Mouse (Mus musculus) kidney, adult 8-10 months (tissue): ENCODE data around the gene Rbfox3.
A peak's percentile ranks its signal among the peaks of the same experiment; 100 is the strongest.

Source experiments
- DNase-seq, 2 experiments: peaks; one replicate each; pipeline ENCODE4 v3.0.0; 2022

The Rbfox3 gene

DNA sequence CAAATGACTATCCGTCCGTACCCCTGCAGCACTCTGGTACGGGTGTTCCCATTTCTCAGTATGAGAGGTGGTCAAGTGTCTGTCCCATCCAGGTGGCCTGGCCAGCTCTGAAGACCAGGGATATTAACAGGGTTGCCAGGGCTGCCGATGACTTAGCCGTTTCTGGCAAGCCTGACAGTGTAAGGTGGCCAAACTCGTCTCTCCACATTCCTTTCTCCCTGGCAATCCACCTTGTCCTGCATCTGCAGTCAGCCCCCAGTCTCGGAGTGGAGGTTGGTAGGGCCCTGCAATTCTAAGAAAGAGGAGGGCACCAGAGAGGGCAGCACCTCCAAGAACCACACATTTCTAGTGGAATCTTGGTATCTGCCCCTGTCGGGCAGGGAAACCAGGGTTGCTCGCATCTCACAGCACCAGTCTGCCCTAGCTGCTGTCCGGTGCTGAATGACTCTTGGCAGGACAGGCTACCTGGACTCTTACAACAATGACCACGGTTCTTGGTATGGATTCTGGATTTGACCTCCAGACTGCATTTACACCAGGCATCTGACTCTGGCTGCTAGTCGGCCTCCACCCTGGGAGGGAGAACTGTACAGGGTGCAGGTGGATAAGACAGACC, 370.9 kb downstream of the Rbfox3 start:
- peak; percentile 53 to 66 for DNase-seq

DNA sequence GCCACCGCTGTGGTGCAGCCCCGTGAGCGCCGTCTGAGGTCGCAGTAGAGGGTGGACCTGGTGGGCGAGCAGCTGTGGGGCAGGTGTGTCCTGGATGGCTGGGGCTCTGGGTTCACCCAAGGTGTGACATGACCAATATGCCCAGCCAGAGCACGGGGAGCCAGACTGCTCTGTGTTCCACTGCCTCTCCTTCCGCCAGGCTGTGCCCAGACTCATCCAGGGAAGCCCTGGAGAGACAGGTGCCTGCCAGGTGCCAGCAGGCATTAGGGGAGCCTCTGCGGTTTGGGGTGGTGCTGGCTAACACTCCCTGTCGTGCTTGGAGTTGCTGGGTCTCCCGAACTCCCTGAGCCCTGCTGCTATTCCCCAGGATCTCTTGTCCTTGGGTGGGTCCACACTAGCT, 373.4 kb downstream of the Rbfox3 start:
- no peak for DNase-seq

DNA sequence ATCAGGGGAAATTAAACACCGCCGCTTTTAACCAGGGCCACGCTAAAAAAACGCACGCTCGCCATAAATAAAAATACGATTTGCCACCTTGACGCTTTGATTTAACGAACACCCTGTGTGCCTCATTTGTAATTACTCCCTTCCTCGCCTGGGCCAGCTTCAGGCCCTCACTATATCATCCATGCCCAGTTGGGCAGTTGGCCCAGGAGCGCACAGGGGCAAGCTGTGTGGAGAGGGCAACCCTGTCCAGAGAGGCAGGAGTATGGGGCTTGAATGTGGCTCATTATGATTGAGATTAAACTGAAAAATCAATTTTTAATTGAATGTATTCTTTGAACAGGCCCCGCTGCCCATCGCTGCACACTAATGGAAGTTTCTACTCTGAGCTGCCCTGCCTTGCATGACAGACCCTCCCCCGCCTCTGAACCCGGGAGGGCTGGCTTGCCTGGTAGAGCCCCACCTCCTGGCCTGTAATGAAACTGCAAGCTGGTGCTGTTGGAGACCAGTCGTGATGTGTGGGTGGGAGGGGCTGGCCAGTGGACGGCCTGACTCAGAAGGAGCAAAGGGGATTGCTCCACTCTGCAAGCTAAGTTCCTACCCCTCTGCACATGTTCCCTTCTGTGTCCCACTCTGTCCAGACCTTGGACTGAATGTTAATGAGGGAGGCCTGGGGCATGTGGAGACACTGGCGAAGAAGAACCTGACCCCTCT, 376.9 kb downstream of the Rbfox3 start:
- peak in 1 of 2 experiments; percentile 20 for DNase-seq

DNA sequence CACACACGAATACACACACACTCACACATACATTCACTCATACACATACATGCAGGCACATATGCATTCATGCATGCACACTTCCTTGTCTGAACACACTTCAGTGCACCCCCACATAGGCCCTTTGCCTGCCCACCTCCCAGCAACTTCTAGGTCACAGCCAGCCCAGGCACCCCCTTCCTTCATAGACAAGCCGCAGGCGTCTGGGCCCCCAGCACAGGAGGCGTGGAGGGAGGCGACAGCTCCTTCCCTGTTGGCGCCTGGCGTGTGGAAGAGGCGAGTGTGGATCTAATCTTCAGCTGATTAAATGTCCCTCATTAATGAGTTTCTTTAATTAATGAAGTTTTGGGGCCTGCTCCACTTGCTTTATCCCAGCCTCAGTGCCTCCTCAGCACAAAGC, 381.1 kb downstream of the Rbfox3 start:
- DNase-seq = no peak

DNA sequence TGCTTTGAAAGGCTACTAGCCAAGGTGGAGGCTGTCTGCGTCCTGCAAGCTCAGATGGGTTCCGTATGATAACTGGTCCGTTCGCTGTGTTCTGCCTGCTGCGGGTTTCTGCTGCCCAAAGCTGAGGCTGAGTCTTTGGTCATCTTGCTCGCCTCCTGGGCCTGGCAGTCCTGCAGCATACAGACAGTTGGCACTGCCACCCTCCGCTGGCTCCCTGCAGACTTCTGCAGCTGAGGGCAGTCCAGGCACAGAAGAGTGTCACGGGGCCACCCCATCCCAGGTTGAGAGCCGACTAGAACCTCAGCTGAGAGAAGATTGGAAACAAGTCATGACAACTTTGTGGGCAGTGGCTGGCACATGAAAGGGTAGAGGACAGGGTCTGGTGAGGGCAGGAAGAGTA, 382.6 kb downstream of the Rbfox3 start:
- no peak for DNase-seq

DNA sequence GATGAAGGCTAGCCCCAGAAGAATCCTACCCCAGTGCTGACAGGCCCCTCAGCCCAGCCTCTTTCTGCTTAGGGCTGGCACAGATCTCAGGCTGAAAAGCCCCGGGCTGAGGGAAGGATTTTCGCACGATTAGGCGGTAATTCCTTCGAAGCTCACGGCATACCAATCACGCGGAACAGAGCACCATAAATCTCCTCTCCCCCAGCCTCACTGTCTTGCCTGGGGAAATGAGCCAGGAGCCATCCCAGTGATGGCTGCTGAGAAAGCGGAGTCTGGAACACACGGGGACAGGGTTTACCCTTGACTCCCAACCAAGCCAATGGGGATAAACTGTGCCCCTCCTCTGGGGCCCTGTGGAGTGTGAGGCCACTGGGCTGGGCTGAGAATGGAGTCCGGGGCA, 386.3 kb downstream of the Rbfox3 start:
- no peak for DNase-seq

DNA sequence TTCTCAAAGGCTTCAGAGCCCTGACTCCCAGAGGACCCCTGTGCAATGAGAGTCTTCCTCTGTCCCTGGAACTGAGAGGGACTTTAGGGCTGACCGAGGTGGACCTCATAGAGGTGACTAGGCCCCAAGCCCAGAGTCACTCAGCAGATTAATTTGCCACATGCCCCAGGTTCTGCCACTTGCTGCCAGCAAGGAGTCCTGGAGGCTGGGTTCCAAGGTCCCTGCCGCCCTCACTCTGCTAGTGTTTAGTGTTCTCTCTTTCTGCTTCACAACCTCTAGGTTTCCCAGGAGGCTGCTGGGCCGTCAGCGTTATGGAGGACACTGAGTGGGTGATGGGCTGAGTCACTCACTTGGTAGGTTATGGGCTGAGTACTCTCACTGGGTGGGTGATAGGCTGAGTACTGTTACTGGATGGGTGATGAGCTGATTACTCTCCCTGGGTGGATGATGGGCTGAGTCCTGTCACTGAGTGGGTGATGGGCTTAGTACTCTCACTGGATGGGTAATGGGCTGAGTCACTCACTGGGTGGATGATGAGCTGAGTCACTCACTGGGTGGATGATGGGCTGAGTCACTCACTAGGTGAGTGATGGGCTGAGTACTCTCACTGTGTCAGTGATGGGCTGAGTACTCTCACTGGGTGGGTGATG, 387.8 kb downstream of the Rbfox3 start:
- DNase-seq = no peak

DNA sequence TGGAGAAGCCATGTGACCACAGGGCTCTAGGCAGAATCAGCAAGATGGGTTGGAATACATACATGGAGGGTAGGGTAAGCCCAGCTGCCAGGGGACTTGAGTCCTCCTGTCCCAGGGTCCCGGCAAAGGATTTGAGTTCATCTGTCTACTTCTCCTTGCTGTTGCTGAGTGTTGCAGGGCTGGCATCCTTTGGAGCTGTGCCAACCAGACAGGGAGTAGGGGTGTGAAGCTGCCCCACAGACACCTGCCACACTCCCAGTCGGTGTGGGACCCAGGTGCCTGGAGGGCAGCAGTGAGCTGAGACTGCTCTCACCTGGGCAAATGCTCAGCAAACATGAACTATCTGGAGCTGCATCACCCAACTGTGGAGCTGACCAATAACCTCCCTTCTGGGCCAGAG, 390.5 kb downstream of the Rbfox3 start:
- no peak for DNase-seq

DNA sequence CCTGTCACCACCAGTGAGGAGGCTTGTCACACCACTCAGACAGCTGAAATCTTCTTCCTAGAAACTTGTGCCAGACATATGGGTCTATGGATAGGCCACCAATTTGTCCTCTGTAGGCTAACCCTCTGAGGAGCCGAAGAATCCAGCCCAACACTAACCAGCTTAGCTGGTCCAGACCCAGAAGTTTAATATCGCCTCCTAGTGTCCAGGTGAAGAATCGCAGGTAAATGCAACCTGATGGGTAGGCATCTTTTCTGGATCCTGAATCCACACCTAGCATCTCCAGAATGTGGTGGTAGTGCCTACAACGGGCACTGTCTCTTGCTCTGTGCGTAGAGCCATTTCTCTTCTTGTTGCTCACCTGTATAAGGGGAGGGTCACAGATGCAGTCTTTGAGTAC, 391.1 kb downstream of the Rbfox3 start:
- DNase-seq = no peak

DNA sequence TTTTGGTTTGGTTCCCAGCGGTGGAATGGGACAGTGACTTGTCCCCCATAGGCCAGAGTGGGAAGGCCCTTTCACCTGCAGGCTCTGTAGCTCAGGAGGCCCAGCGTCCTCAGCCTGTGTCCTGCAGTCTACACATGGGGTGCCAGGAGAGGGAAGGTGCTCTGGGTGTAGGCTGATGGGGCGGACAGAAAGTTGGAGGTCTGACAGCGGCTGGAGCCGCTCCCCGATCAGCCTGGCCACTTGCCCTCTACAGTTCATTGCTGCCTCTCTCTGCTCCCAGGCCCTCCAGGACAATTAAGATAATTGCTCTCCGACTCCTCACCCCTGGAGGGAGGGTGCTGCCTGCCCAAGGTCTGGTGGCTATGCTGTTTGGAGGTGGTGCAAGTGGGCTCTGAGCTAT, 392.7 kb downstream of the Rbfox3 start:
- no peak for DNase-seq

DNA sequence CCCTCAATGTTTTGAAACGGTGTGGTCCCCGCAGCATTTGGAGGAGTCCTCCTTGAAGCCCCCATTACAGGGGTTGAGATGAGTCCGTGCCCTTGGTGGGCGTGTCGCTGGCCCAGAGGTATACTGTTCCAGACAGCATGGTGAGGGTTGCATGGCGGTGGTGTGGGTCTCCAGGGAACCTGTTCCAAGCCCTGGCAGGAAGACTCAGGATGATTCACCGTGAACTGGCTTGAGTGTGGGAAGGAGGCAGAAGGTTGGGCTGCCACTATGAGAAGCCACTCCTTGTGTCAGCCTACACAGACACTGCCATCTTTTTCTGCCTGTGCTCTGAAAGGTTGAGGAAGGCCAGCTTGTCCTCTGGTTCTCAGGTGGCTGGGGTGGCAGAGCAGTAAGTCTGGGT, 393.5 kb downstream of the Rbfox3 start:
- DNase-seq = no peak

DNA sequence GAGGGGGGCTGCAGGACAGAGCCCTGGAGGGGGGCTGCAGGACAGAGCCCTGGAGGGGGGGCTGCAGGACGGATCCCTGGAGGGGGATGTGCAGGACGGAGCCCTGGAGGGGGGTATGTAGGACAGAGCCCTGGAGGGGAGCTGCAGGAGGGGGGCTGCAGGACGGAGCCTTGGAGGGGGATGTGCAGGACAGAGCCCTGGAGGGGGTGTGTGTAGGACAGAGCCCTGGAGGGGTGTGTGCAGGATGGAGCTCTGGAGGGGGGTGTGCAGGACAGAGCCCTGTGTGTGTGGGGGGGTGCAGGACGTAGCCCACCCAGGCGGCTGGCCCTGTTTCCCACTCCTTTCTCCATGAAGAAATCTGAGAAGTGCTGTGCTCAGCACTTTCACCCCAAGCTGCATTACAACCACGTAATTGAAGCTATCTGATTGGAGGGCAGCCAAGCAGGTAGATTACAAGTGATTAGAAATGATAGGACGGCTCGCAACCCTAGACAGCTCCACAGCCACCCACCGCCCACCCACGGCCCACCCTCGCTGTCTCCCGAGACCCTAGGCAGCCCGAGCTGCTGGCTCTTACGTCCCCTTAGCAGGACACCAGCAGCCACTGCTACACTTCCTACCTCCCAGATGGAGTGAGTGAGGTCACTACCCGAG, 399.0 kb downstream of the Rbfox3 start:
- DNase-seq = no peak

DNA sequence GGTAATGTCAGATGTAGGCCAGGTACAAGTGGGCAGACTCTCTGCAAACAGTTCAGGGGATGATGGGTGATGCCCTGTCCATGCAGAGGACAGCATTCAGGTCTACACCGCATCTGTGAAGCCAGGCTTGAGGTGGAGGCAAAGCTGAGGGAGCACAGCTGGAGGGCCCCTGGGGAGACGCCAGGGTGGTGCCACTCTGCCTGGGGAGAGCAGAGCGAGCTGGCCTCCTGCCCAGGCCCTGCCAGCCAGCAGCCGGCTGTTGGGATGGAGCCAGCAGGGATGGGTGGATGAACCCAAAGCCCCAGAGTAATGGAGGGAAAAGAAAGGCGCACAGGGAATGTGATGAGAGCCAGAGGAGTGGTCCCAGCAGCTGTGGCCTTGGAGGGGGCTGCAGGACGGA, 399.5 kb downstream of the Rbfox3 start:
- peak; percentile 54 to 62 for DNase-seq

DNA sequence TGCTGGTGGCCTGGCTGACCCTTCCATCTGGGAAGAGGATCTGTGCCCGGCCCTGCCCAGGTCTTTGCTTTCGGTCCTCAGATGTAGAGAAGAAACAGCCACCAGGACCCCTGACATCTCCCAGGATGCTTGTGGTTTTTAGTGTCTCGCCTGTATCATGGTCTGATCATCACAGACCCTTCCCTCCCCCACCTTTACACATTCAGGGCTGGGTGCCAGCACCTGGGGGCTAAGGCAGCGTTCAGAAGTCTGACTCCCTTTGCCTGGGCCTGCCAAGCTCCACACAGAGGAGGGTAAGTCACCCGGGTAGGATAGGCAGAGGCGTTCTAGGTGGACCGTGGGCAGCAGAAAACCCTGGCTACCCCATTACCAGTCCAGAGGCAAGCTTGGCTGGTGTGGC, 403.1 kb downstream of the Rbfox3 start:
- DNase-seq = no peak

DNA sequence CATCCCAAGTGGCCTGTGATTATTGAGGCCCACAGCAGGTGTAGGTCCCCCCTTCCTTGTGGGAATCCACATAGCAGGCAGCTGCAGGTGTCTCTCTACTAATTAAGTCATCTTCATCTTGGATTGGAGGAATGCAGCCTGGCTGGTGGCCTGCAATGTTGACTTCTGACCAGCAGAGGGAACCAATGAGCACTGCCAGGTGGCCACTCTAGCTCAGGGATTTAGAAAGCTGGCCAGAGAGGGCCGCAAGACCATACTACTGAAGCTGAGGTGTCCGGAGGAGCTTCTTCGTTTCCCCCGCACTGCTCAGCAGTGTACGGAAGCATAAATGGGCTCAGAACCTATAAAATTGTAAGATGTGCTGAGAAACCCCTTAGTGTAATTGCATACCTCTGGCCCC, 403.5 kb downstream of the Rbfox3 start:
- peak; percentile 47 to 83 for DNase-seq

DNA sequence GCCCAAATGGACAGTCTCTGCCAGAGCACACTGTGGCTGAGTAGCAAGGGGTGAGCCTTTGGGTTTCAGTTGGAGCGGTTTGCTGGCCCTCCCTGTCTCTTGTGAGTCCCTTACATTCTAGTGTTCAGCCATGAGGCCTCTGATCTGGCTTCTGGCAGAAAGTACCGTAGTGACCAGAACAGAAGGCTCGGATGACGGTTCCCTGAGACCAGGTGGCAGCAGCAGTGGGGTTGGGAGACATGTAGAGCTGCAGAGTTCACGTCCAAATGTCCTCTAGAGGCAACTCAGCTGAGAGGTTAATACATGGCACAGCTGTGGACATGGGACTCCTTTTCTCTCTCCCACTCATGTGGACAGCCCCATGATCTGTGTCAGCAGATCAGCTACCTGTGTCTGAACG, 404.3 kb downstream of the Rbfox3 start:
- no peak for DNase-seq

DNA sequence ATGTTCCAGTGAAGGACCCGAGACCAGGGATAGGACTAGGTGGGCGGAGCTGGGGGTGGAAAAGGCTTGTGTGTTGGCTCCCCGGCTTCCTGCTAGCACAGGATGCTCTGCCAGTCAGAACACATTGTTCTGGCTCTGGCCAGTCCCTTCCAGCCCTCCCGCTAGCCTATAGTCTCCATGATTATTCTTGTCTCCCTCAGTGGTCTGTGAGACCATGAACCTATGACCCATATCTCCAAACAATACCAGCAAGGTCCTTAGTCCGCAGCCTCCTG, 407.3 kb downstream of the Rbfox3 start:
- no peak for DNase-seq

DNA sequence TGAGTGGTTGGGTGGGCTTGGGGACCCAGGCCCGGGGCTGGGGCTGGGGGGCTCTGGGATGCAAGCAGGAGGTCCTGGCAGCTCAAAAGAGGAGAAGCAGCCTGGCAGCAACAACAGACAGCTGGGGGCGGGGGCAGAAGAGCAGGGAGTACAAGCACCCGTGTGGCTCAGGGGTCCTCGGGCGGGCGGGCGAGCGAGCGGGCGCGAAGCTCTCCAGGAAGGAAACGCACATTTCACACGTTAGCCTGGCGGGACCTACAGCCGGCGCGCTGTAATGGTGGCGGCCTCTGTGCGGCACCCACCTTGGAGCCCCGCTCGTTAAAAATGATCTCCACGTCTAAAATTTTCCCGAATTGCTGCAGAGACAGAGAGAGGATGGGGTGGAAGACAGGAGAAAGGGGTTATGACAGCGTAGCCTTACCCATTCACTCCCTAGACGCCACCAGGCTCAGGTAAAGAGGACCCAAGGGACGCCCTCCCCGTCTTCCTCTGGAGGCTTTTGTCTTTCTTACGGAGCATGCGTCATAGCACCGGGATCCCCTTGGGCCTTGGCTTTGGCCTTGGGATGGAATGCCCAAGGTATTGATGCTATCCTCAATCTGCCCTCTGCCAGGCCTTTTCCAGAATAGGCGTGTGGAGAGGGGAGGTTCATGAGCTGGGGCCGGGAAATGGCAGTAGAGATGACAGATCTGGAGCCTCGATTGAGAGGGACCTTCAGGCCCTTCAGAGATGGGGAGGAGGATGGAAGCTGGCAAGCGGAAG, 407.8 kb downstream of the Rbfox3 start:
- DNase-seq = no peak

DNA sequence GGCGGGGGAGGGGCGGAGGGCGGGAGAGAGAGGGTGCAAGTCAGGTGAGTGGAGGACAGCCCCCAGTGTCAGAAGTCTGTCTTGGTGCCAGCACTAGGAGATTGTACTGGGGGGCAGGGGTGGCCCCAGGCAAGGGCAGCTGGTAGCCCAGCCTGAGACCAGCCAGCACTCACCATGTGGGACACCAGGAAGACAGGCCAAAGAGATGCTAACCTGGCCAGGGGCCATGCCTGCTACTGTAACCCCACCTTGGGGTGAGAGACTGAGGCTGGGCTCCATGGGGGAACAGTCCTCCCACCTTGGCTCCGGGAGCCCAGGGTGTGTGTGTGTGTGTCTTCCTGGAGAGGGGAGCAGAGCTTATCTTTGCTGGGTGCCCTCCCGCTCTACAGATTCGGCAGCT, 408.4 kb downstream of the Rbfox3 start:
- DNase-seq = no peak

DNA sequence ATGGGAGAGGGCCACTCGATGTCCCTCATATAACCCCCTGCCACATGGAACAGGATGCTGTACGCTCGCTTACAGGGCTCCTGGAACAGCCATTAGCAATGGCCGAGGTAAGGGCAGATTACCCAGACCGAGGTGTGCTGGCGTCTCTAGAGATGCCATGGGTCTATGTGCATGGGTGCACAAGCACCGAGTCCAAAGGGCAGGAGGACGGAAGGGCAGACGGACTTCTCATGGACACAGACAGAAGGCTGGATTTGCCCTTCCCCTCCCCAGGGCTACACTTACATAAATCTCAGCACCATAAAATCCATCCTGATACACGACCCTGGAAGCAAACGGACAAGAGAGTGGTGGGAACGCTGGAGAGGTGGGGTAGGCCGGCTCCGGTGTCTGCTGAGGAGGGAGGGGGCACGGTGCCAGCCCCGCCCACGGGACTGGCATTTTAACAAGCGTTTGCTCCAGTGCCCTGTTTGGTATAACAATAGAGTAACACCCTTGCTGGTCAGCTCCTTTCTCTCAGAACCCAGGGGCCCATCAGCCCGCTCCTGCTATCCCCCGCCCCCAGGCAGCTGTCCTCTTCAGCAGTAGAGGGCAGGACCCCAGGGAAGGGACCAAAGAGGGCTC, 415.2 kb downstream of the Rbfox3 start:
- peak; percentile 75 to 79 for DNase-seq

DNA sequence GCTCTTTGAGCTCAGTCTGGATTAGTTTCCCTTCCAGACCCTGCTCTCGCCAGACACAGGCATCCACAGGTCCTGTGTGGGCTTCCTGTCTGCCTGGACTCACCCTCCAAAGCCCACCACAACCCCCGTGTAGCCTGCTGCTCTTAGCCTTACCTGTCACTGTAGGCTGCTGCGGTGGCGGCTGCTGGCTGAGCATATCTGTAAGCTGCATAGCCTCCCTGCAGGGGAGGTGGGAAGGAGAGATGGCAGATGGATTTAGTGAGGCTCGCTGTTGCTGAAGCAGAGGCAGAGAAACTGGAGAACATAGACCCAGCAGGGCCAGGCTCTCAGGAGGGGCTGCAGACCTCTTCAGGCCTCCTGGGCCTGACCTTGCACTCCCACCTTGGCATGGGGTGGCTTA, 416.3 kb downstream of the Rbfox3 start:
- DNase-seq = no peak

DNA sequence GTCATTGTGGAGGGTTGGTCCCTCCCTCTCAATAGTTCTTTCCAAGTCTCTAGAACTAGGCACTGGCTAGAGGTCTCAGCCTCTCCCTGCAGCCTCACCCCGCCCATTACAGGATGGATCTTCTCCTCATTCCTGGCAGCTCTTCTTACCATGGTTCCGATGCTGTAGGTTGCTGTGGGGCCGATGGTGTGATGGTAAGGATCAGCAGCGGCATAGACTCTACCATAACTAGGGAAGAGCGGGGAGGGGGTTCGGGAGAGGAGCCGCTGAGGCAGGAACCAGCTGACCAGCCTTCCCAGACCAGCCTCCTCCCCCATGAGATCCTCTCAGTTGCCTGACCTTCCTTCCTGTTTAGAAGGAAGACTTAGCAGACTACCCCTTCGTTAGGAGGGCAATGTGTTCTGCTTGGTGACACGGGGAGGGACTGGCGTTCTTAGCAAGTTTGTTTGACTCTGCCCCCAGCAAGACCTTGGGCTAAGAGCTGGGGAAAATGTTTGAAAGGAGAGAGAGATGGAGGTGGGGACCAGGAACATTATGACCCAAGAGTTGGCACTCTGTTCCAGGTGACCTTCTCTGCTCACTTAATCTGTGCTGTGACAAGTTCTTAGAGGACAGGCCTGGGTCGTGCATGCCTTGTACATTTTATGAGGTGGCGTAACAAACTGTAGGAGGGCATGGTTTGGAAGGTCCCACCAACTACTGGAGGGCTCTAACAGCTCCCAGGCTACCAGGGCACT, 417.2 kb downstream of the Rbfox3 start:
- no peak for DNase-seq
